Comparison of ENCODE assay signal across 17 mouse cellular contexts in the genomic region with DNA sequence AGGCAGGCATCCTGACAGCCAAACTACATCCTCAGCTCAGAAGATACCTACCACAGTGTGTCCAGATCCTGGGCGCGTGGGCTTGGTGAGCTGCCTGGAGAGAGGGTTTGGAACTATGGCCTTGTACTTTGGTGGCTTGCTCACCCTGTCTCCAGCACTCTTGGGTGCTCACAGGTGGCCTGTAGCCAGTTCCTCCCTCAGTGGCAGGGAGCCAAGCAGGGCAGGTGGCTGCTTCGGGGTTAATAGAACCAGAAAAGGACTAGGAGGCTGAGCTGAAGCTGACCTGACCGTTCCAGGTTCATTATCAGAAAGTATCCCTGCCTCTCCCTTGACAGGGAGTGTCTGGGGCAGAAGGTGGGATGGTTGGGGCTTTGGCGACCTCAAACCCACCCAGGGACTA. TPM values are rescaled to one million over a fixed set of nuclear protein-coding genes. Genes with fewer than 3 reads are reported as not detected.
DNase-seq lines count a peak whose midpoint lies in the region; ATAC-seq lines count a peak whose summit lies in the region.
"Had no signal": no experiment of that assay in that cellular context is flagged by ENCODE, and none has a peak within 500 bp of the region (broad histone marks: within the 10 kb centered on the region; RNA-seq: fewer than 3 reads in every experiment).

No protein-coding gene starts in this region.

- H3K4me2 ChIP-seq in midbrain, embryonic 15.5 days, result no peak overlapping the region
- H3K4me2 ChIP-seq: embryonic facial prominence, embryonic 12.5 days; liver, embryonic 15.5 days; midbrain, embryonic 12.5 days had no signal

- H3K4me1 ChIP-seq in megakaryocyte, embryonic 14.5 days, result peaks cover 100% of the 10 kb centered on the region
- H3K4me1 ChIP-seq in midbrain, embryonic 15.5 days, result no peaks in the 10 kb centered on the region
- H3K4me1 ChIP-seq: embryonic facial prominence, embryonic 12.5 days; midbrain, embryonic 12.5 days had no signal

- DNase-seq in cerebellum, postnatal 14 days, result peak; percentile 44 to 56
- no peak for DNase-seq in cerebellum, adult 9-10 months
- peak; percentile 82 to 89 for DNase-seq in kidney, adult 8-10 months
- DNase-seq in kidney, postnatal 36 days, result peak; percentile 87 to 90
- DNase-seq: gastrocnemius, postnatal 10 days; heart, postnatal 14 days; lung, postnatal 10 days; right cerebral cortex, adult 18-20 months had no signal

- H3K36me3 ChIP-seq in megakaryocyte, embryonic 14.5 days (replicated peaks; ENCODE audit: low read length), result peaks cover 70% of the 10 kb centered on the region
- H3K36me3 ChIP-seq in midbrain, embryonic 15.5 days (replicated peaks), result no peaks in the 10 kb centered on the region
- H3K36me3 ChIP-seq: embryonic facial prominence, embryonic 12.5 days; liver, embryonic 15.5 days; midbrain, embryonic 12.5 days had no signal

- no peak for ATAC-seq in megakaryocyte, adult 5-6 weeks (ENCODE audit: poor library complexity, severe bottlenecking)
- no peak for ATAC-seq in midbrain, embryonic 15.5 days (replicated peaks)
- ATAC-seq: CD4-positive, CD25-positive, alpha-beta regulatory T cell, adult 4 months; hindbrain, embryonic 16.5 days had no signal

- H3K9me3 ChIP-seq in megakaryocyte, embryonic 14.5 days, result no peaks in the 10 kb centered on the region
- no peaks in the 10 kb centered on the region for H3K9me3 ChIP-seq in midbrain, embryonic 15.5 days
- H3K9me3 ChIP-seq: embryonic facial prominence, embryonic 12.5 days; liver, embryonic 15.5 days; midbrain, embryonic 12.5 days had no signal

- no peak overlapping the region for H3K27ac ChIP-seq in midbrain, embryonic 15.5 days
- H3K27ac ChIP-seq: embryonic facial prominence, embryonic 12.5 days; liver, embryonic 15.5 days; midbrain, embryonic 12.5 days had no signal

- 83% methylated on average over 5 of the region's 5 CpGs for WGBS in midbrain, embryonic 15.5 days

- H3K9ac ChIP-seq in midbrain, embryonic 15.5 days, result no peak overlapping the region
- H3K9ac ChIP-seq: embryonic facial prominence, embryonic 12.5 days; liver, embryonic 15.5 days; midbrain, embryonic 12.5 days had no signal

- H3K27me3 ChIP-seq in megakaryocyte, embryonic 14.5 days (replicated peaks), result no peaks in the 10 kb centered on the region
- H3K27me3 ChIP-seq in midbrain, embryonic 15.5 days (replicated peaks), result no peaks in the 10 kb centered on the region
- H3K27me3 ChIP-seq: embryonic facial prominence, embryonic 12.5 days; liver, embryonic 15.5 days; midbrain, embryonic 12.5 days had no signal

- peak overlapping the region; percentile 24 for H3K4me3 ChIP-seq in megakaryocyte, embryonic 14.5 days (replicated peaks)
- no peak overlapping the region for H3K4me3 ChIP-seq in midbrain, embryonic 15.5 days
- H3K4me3 ChIP-seq: embryonic facial prominence, embryonic 12.5 days; liver, embryonic 15.5 days; midbrain, embryonic 12.5 days; myocyte had no signal

RNA-seq across cellular contexts. Expression of a gene that starts 48.3 kb away (rescaled TPM):
- 36.0 and 76.6 TPM in 2 replicates for polyA plus RNA-seq in megakaryocyte, embryonic 14.5 days (2012; ENCODE audit: insufficient read depth, low replicate concordance)
- 104 and 105 TPM in 2 replicates for total RNA-seq in megakaryocyte, adult 5-6 weeks (2015)
- total RNA-seq in megakaryocyte, adult 5-6 weeks (2017), result 164 and 180 TPM in 2 replicates
- 0.90 and 1.5 TPM in 2 replicates for polyA plus RNA-seq in midbrain, embryonic 15.5 days (2015; fragmentation: Nextera tagmentation; extraction: Ambion mirVana)

Comparison
In these comparisons a context has a peak if more than half of its experiments do, and no peak if none do; other contexts are left out.
1. RNA of a gene that starts 48.3 kb away (polyA plus RNA-seq): 36.0 to 76.6 TPM in megakaryocyte, embryonic 14.5 days; 0.90 to 1.5 TPM in midbrain, embryonic 15.5 days; every median in the first group is over 10 times any median in the second.